Mouse (Mus musculus) lung, postnatal 0 days (tissue): Measurements from ENCODE around the gene Tbp. TPM values are rescaled to one million over a fixed set of nuclear protein-coding genes. Genes with fewer than 3 reads are reported as not detected.
A peak's percentile ranks its signal among the peaks of the same experiment; 100 is the strongest.

Source experiments
- ATAC-seq: fragments of 200-750 bp; cut with Nextera tagmentation; 2 replicates; pipeline ENCODE4 v1.8.0; 2017; ENCODE audit warnings: moderate library complexity
- DNase-seq: peaks from one replicate; pipeline ENCODE4 v3.0.0-alpha.2; 2016; ENCODE audit warnings: low spot score
- H3K27ac ChIP-seq: fragments of 300-500 bp; sonication (generic); 2 replicates; pipeline ENCODE4 v1.5.1; 2014; ENCODE audit warnings: antibody characterized with exemption, mild to moderate bottlenecking, low read length, mixed read lengths
- H3K27me3 ChIP-seq: fragments of 300-500 bp; sonication (generic); replicated peaks from 2 replicates; pipeline ENCODE4 v1.6.1; 2014; ENCODE audit warnings: low read length, mixed read lengths; ENCODE audit not compliant: insufficient read depth
- H3K36me3 ChIP-seq: fragments of 300-500 bp; sonication (generic); 2 replicates; pipeline ENCODE4 v1.6.1; 2014; ENCODE audit warnings: low read length, mixed read lengths; ENCODE audit not compliant: insufficient read depth
- H3K4me1 ChIP-seq: fragments of 300-500 bp; sonication (generic); 2 replicates; pipeline ENCODE4 v1.6.1; 2014; ENCODE audit warnings: antibody characterized with exemption, low read depth, low read length, mixed read lengths; ENCODE audit not compliant: insufficient read depth
- H3K4me2 ChIP-seq: fragments of 300-500 bp; sonication (generic); replicated peaks from 2 replicates; pipeline ENCODE4 v1.6.1; 2014; ENCODE audit warnings: low read depth, mild to moderate bottlenecking, low read length, moderate library complexity, mixed read lengths
- H3K4me3 ChIP-seq: fragments of 300-500 bp; sonication (generic); 2 replicates; pipeline ENCODE4 v1.5.1; 2014; ENCODE audit warnings: low read depth, low read length
- H3K9ac ChIP-seq: fragments of 300-500 bp; sonication (generic); replicated peaks from 2 replicates; pipeline ENCODE4 v1.6.1; 2014; ENCODE audit warnings: low read depth, mild to moderate bottlenecking
- H3K9me3 ChIP-seq: fragments of 300-500 bp; sonication (generic); 2 replicates; pipeline ENCODE4 v1.6.1; 2016; ENCODE audit warnings: low read length, mixed read lengths
- CTCF ChIP-seq: IDR thresholded peaks from 2 replicates; pipeline ENCODE4 v1.5.1; 2016; ENCODE audit warnings: antibody characterized with exemption, mild to moderate bottlenecking
- EP300 ChIP-seq: IDR thresholded peaks from 2 replicates; pipeline ENCODE4 v1.6.1; 2016; ENCODE audit warnings: antibody characterized with exemption, mild to moderate bottlenecking, control low read depth
- WGBS: fragments of 180-500 bp; shearing (Covaris S2); extraction: QIAGEN DNeasy Blood & Tissue Kit; methylation state at CpG from one replicate; pipeline ENCODE4 v1.1.7; 2014; 5-methylcytosine and 5-hydroxymethylcytosine counted together
- polyA plus RNA-seq: library from polyadenylated mRNA; unstranded; fragments of >200 nt; fragmentation: Nextera tagmentation; extraction: Ambion mirVana; gene quantifications from 2 replicates; pipeline ENCODE4 v1.2.1, GENCODE M21; 2015

Tbp gene
- 29.4 and 29.9 TPM in 2 replicates for polyA plus RNA-seq

DNA sequence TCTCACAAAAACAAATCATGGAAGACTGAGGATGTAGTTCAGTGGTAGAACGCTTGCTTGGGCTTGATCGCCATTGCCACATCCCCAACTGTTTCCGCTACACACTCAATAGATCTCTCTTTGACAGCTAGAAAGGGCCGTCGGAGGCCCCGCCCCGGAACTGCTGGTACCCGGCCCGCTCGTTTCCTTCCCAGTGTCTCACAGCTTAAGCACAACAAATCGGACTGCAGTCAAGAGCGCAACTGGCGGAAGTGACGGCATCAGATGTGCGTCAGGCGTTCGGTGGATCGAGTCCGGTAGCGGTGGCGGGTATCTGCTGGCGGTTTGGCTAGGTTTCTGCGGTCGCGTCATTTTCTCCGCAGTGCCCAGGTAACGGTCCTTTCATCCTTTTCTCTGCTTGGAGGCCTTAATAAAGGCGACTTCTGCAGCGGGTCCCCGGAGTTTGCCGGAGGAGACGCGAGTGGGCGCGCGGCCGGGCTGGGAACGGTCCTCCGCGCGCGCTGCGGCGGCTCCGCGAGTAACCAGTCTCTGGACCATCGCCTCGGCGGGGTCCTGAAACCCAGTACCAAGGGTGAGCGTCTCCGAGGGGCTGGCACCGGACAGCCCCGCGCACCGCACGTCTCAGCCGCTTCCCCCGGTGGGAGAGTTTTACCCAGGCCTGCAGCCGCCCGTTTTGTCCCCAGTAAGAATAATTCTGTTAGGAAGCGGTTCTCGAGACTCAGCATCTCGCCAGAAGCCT lies at the start of gene Tbp, which contains the start of gene Psmb1:
Gene Tbp, plus strand, starts transcription at position 233 of the 739 bp plus-strand sequence.
Gene Psmb1, minus strand, starts transcription at position 96 of the 739 bp plus-strand sequence.
- H3K27me3 ChIP-seq: no peaks in the 10 kb centered on the region
- H3K4me1 ChIP-seq: peaks cover 19% of the 10 kb centered on the region; the same call in 1 of the 2 replicates
- WGBS: 2% methylated on average over 63 of the region's 63 CpGs
- H3K4me3 ChIP-seq: peak within 1 kb of the TSS; percentile 92
- peak within 1 kb of the TSS; percentile 88 for H3K9ac ChIP-seq
- DNase-seq (peak; percentile 99), ATAC-seq (peak; percentile 96)
- peak; percentile 68; the same call in 1 of the 2 replicates for TF ChIP-seq EP300
- no peak for TF ChIP-seq CTCF
- H3K27ac ChIP-seq: peak within 1 kb of the TSS; percentile 93
- no peaks in the 10 kb centered on the region for H3K9me3 ChIP-seq
- H3K36me3 ChIP-seq: peaks cover 11% of the 10 kb centered on the region; the same call in 1 of the 2 replicates
- peak within 1 kb of the TSS; percentile 84 for H3K4me2 ChIP-seq

GRCm38 (mm10) chr17:15455203-15455602 lies 44.5 kb upstream of the Tbp start:
- TF ChIP-seq CTCF (no peak), EP300 (no peak)
- no peak overlapping the region for H3K4me3 ChIP-seq
- no peaks in the 10 kb centered on the region for H3K36me3 ChIP-seq
- H3K27ac ChIP-seq: no peak overlapping the region
- H3K9me3 ChIP-seq: no peaks in the 10 kb centered on the region
- no peak overlapping the region for H3K9ac ChIP-seq
- no peaks in the 10 kb centered on the region for H3K27me3 ChIP-seq
- H3K4me2 ChIP-seq: no peak overlapping the region
- 68% methylated on average over 4 of the region's 4 CpGs for WGBS
- DNase-seq: no peak
- no peak for ATAC-seq
- no peaks in the 10 kb centered on the region for H3K4me1 ChIP-seq

DNA sequence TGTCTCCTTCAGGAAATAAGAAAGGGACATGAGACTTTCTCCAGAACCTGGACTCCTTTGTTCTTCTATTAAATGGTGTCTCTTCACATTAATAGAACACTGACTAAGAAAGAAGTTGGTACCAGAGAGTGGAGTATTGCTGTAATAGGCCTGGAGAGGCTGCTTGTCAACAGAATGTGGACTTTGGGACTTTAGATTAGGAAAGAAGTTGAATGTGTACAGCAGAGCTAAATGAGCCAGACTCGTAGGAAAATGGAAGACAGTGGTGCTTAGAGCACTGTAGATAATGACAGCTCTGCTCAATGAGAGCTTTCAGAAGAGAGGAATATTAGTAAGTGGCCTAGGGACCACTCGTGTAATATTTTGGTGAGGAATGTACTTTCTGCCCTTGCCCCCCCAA lies 43.1 kb upstream of the Tbp start:
- no peak overlapping the region for H3K4me3 ChIP-seq
- no peaks in the 10 kb centered on the region for H3K9me3 ChIP-seq
- no peak overlapping the region for H3K9ac ChIP-seq
- H3K4me1 ChIP-seq: no peaks in the 10 kb centered on the region
- ATAC-seq (no peak), DNase-seq (no peak)
- H3K27me3 ChIP-seq: no peaks in the 10 kb centered on the region
- no peaks in the 10 kb centered on the region for H3K36me3 ChIP-seq
- H3K27ac ChIP-seq: no peak overlapping the region
- 85% methylated on average over 2 of the region's 2 CpGs for WGBS
- TF ChIP-seq CTCF (no peak), EP300 (no peak)
- no peak overlapping the region for H3K4me2 ChIP-seq

GRCm38 (mm10) chr17:15459761-15460160 lies 39.9 kb upstream of the Tbp start:
- no peak overlapping the region for H3K4me3 ChIP-seq
- WGBS: 65% methylated on average over 4 of the region's 4 CpGs
- TF ChIP-seq CTCF: no peak
- no peak for TF ChIP-seq EP300
- H3K4me1 ChIP-seq: no peaks in the 10 kb centered on the region
- H3K9ac ChIP-seq: no peak overlapping the region
- H3K27me3 ChIP-seq: no peaks in the 10 kb centered on the region
- no peak overlapping the region for H3K27ac ChIP-seq
- no peaks in the 10 kb centered on the region for H3K9me3 ChIP-seq
- no peak overlapping the region for H3K4me2 ChIP-seq
- H3K36me3 ChIP-seq: no peaks in the 10 kb centered on the region
- ATAC-seq (no peak), DNase-seq (no peak)

DNA sequence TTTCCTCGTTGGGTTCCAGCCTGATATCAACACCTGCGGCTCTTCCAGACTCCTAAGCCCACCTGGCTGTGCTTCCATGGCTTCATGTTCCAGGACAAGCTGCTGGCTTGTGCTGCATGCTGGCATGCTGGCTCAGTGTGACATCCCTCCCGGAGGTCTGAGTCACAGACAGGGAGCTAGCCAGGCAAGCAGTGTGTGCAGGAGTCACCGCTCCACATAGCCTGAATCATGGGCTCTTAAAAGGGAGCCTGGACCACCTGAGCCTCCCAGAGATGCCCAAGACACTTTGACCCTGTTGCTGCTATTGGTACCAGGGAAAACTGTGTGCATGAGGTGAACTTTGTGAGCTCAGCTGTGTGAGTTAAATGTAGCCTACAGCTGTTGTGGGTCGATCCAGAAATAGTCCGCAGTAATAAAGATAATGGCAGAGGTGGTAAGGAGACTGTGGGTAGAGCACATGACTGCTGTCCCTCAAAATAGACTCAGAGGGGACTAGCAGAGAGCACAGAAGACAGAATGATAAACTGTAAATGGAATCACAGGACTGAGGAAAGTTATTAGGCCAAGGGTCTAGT lies 37.7 kb upstream of the Tbp start:
- no peaks in the 10 kb centered on the region for H3K4me1 ChIP-seq
- no peaks in the 10 kb centered on the region for H3K36me3 ChIP-seq
- no peak overlapping the region for H3K4me2 ChIP-seq
- H3K27me3 ChIP-seq: no peaks in the 10 kb centered on the region
- H3K27ac ChIP-seq: no peak overlapping the region
- no peak overlapping the region for H3K4me3 ChIP-seq
- ATAC-seq: no peak
- 89% methylated on average over 6 of the region's 6 CpGs for WGBS
- no peaks in the 10 kb centered on the region for H3K9me3 ChIP-seq
- no peak overlapping the region for H3K9ac ChIP-seq
- no peak for TF ChIP-seq CTCF
- DNase-seq: no peak

- 15% methylated on average over 5 of the region's 5 CpGs for WGBS
- no peaks in the 10 kb centered on the region for H3K4me1 ChIP-seq
- peaks cover 10% of the 10 kb centered on the region for H3K36me3 ChIP-seq
- H3K4me3 ChIP-seq: no peak overlapping the region
- TF ChIP-seq EP300 (no peak), CTCF (peak; percentile 95)
- peak; percentile 38 for ATAC-seq
- H3K9me3 ChIP-seq: no peaks in the 10 kb centered on the region
- no peak overlapping the region for H3K4me2 ChIP-seq
- DNase-seq: peak; percentile 76
- no peaks in the 10 kb centered on the region for H3K27me3 ChIP-seq
- no peak overlapping the region for H3K9ac ChIP-seq
- H3K27ac ChIP-seq: no peak overlapping the region
Measured at GRCm38 (mm10) chr17:15467669-15468068, 32.0 kb upstream of the Tbp start.
